Mouse (Mus musculus) brain, embryonic 14.5 days (tissue): Measurements from ENCODE around the gene Fam243.

Source experiments
- CTCF ChIP-seq: fragments of 200-500 bp; IDR thresholded peaks from 2 replicates; pipeline ENCODE4 v1.5.1; 2012; ENCODE audit warnings: inconsistent platforms, mild to moderate bottlenecking, moderate library complexity, borderline replicate concordance; ENCODE audit not compliant: insufficient read depth, insufficient read length; ENCODE audit errors: extremely low read depth
- POLR2A ChIP-seq: fragments of 200-500 bp; IDR thresholded peaks from 2 replicates; pipeline ENCODE4 v1.6.1; 2012; ENCODE audit warnings: mild to moderate bottlenecking, inconsistent platforms, borderline replicate concordance; ENCODE audit not compliant: poor library complexity, insufficient read depth, insufficient read length, severe bottlenecking; ENCODE audit errors: extremely low read depth

GRCm38 (mm10) chr16:92307947-92308346 is 13.3 kb downstream of the Fam243 start:
- TF ChIP-seq CTCF, result no peak
- no peak for TF ChIP-seq POLR2A
